Mouse (Mus musculus): ENCODE measurements around the gene Abhd4. TPM values are rescaled to one million over a fixed set of nuclear protein-coding genes. Genes with fewer than 3 reads are reported as not detected.

Gene Abhd4
- total and polyA plus RNA-seq, 2 experiments from 2014 or later, result 76.9 to 126 TPM

DNA sequence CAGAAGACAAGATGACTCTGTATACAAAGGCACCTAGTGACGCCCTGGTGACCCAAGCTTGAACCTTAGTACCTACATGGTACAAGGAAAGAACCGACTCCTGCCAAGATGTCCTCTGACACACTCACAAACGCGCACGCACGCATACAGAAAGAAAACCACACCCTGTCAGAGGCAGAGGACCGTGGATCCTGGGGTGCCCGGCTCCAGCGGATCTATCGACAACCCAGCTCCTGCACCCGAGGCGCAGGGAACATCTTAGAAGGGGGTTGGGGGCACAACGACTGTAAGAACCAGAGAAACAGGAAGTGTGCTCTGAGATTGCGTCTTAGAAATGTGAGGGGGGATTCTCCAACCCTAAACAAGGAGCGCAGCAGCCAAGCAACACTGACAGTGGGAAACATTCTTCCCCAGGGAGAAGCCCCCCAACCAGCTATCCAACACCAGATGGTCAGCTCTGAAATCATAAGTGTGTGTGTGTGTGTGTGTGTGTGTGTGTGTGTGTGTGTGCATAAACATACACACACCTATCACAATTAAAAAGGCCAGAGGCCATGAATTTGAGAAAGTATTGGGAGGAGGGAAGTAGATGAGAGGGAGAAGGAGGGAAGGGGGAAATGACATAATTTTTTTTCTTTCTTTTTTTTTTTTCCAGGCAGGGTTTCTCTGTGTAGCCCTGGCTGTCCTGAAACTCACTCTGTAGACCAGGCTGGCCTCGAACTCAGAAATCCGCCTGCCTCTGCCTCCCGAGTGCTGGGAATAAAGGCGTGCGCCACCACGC lies 22.6 kb upstream of the Abhd4 start:
- Histone ChIP-seq H3K36me3 (ENCODE audit: insufficient read depth, low read length) (0 out of 2 replicates have a peak, but pooled peaks cover 5% of the 10 kb centered on the region), H3K4me2 (ENCODE audit: low read depth, low read length) (no peak overlapping the region), H3K4me1 (ENCODE audit: insufficient read depth, low read length) (peaks cover 4% of the 10 kb centered on the region; the same call in 1 of the 2 replicates), H3K9me3 (ENCODE audit: low read length) (no peaks in the 10 kb centered on the region), H3K27me3 (ENCODE audit: insufficient read depth, low read length) (no peaks in the 10 kb centered on the region), H3K9ac (replicated peaks; ENCODE audit: low read length) (no peak overlapping the region), H3K4me3 (ENCODE audit: low read length) (no peak overlapping the region), H3K27ac (no peak overlapping the region)
- no peak for ATAC-seq
- TF ChIP-seq CTCF (IDR thresholded peaks at IDR 0.05; ENCODE audit: low read depth), result no peak
- DNase-seq (ENCODE audit: low spot score), result no peak
- 87% methylated on average over 21 of the region's 21 CpGs for WGBS

DNA sequence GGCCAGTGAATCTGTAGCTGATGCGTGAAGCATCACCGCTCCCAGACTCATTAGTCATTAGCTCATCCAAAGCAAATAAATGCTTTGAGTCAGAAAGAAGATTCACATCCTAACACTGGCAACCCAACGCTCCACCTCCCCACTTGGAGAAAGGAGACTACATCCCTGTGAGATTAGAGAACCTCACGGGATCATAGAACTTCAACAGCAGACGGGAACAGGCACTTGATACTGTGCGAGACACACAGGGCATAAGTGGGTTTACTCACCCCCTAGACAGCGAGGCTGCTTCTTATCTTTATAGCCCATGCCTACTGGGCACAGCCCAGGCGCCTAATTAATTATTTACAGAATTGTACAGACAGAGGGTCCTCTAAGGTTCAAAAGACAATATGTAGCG lies 21.8 kb upstream of the Abhd4 start:
- no peak for DNase-seq (ENCODE audit: low spot score)
- peaks cover 4% of the 10 kb centered on the region; the same call in 1 of the 2 replicates for H3K4me1 ChIP-seq (ENCODE audit: insufficient read depth, low read length)
- H3K27me3 ChIP-seq (ENCODE audit: insufficient read depth, low read length), result no peaks in the 10 kb centered on the region
- TF ChIP-seq CTCF (IDR thresholded peaks at IDR 0.05; ENCODE audit: low read depth), result no peak
- H3K27ac ChIP-seq, result no peak overlapping the region
- 0 out of 2 replicates have a peak, but pooled peaks cover 5% of the 10 kb centered on the region for H3K36me3 ChIP-seq (ENCODE audit: insufficient read depth, low read length)
- WGBS, result 52% methylated on average over 9 of the region's 9 CpGs
- H3K4me3 ChIP-seq (ENCODE audit: low read length), result no peak overlapping the region
- no peak overlapping the region for H3K4me2 ChIP-seq (ENCODE audit: low read depth, low read length)
- no peaks in the 10 kb centered on the region for H3K9me3 ChIP-seq (ENCODE audit: low read length)
- ATAC-seq, result no peak
- H3K9ac ChIP-seq (replicated peaks; ENCODE audit: low read length), result no peak overlapping the region

DNA sequence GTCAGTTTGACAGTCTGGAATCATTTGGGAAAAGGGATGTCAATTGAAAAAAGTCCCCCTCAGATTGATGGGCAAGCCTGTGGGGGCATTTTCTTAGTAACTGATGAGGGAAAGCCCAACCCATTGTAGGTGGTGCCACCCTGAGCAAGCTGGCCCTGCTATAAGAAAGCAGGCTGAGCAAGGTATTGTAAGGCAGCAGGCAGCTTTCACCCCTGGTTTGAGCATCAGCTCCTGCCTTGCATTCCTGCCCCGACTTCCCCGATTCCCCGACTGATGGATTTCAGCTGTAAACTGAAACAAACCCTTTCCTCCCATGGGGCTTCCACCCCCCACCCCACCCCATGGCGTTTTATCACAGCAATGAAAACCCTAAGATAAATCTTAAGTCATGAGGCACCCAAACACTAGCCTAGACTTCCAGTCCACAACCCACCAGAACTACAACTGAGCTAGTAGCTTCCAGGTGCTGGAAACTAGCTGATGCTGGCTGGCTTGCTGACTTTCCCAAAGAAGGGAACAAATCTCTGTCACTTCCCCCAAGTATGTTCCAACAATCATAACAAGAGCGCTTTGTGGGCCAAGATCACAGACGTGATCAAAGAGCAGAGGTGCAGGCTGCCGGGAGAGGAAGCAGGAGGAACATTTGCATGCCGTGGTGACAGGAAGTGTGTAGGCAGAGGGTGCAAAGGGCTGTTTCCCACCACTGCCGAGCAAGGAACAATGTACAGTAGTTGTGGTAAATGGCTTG lies 21.0 kb upstream of the Abhd4 start:
- no peak for DNase-seq (ENCODE audit: low spot score)
- no peak for TF ChIP-seq CTCF (IDR thresholded peaks at IDR 0.05; ENCODE audit: low read depth)
- no peak overlapping the region for H3K9ac ChIP-seq (replicated peaks; ENCODE audit: low read length)

DNA sequence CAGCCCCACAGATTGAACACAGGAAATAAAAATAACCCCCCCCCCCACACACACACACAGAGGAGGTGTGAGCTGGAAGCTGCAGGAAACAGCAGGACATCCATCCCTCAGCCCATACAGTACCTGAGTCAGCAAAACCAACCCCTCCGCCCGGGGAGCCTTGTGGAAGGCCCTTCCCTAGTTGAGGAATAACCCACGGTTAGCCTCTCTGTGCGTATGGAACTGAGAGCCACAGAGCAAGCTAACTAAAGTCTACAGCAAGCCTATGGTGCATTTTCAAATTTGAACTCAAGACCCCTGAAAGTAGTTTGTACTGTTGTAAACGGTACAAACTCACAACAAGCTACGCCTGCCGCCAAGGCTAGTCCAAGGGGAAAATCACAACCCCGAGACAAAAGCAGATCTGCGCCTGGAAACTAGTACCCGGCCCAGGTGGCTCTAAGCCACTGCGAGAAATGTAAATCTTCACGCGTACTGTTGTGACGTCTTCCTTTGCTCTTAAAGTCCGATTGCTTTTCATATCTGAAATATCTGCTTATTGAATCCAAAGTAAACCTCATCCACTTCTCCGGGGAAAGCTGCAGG lies 20.3 kb upstream of the Abhd4 start:
- no peaks in the 10 kb centered on the region for H3K27me3 ChIP-seq (ENCODE audit: insufficient read depth, low read length)

More for the DNA sequence above, 21.0 kb upstream of the Abhd4 start:
- Histone ChIP-seq H3K4me1 (ENCODE audit: insufficient read depth, low read length) (peaks cover 4% of the 10 kb centered on the region; the same call in 1 of the 2 replicates), H3K4me2 (ENCODE audit: low read depth, low read length) (no peak overlapping the region), H3K4me3 (ENCODE audit: low read length) (no peak overlapping the region), H3K27ac (peak overlapping the region; percentile 37; the same call in 1 of the 2 replicates), H3K9me3 (ENCODE audit: low read length) (no peaks in the 10 kb centered on the region), H3K36me3 (ENCODE audit: insufficient read depth, low read length) (0 out of 2 replicates have a peak, but pooled peaks cover 5% of the 10 kb centered on the region), H3K27me3 (ENCODE audit: insufficient read depth, low read length) (no peaks in the 10 kb centered on the region)
- no peak for ATAC-seq
- WGBS, result 40% methylated on average over 9 of the region's 9 CpGs

DNA sequence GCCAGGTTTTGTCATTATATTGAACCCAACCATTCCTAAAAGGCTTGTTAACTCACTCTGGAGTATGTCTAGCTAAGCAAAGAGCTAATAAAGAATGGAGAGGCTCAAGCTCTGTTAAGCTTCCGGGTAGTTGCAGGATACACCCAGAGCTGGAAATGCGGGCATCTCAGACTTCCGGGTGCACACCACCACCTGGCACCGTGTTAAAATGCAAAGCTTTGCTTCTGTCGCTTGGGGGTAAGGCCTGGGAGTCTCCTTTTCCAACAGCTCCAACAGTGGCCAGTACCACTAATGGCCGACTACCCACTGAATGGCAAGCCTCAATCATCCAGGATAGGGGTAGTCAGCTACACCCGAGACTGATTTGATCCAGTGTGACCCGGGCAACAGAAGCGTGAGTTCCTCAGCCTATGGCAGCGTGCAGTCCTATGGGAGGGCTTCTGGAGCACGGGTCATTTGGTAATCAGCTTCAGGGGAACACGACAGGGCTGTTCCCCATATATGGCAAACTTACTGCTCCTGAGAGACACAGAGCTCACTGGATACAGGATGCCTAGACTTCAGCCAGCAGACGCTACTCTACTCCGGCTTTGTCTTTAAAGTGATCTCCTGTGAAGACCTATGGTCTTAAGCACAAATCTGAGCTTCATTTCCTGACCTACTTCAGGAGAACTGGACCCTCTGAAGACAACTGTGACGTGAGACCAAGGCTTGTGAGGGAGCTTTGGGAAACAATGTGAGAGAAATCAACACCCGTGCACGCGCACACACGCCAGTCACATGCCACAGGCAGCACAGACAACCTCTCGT lies 19.6 kb upstream of the Abhd4 start:
- Histone ChIP-seq H3K9me3 (ENCODE audit: low read length) (no peaks in the 10 kb centered on the region), H3K4me2 (ENCODE audit: low read depth, low read length) (no peak overlapping the region), H3K36me3 (ENCODE audit: insufficient read depth, low read length) (0 out of 2 replicates have a peak, but pooled peaks cover 5% of the 10 kb centered on the region), H3K9ac (replicated peaks; ENCODE audit: low read length) (no peak overlapping the region), H3K27me3 (ENCODE audit: insufficient read depth, low read length) (no peaks in the 10 kb centered on the region), H3K4me1 (ENCODE audit: insufficient read depth, low read length) (no peaks in the 10 kb centered on the region), H3K27ac (no peak overlapping the region), H3K4me3 (ENCODE audit: low read length) (no peak overlapping the region)
- no peak for ATAC-seq
- no peak for TF ChIP-seq CTCF (IDR thresholded peaks at IDR 0.05; ENCODE audit: low read depth)
- 70% methylated on average over 20 of the region's 20 CpGs for WGBS
- no peak for DNase-seq (ENCODE audit: low spot score)

More for the DNA sequence above, 20.3 kb upstream of the Abhd4 start:
- no peak for TF ChIP-seq CTCF (IDR thresholded peaks at IDR 0.05; ENCODE audit: low read depth)
- H3K4me1 ChIP-seq (ENCODE audit: insufficient read depth, low read length), result peaks cover 4% of the 10 kb centered on the region; the same call in 1 of the 2 replicates
- ATAC-seq (no peak), DNase-seq (ENCODE audit: low spot score) (no peak)
- H3K9ac ChIP-seq (replicated peaks; ENCODE audit: low read length), result no peak overlapping the region
- H3K4me3 ChIP-seq (ENCODE audit: low read length), result no peak overlapping the region
- H3K4me2 ChIP-seq (ENCODE audit: low read depth, low read length), result no peak overlapping the region
- no peaks in the 10 kb centered on the region for H3K9me3 ChIP-seq (ENCODE audit: low read length)
- WGBS, result 71% methylated on average over 16 of the region's 16 CpGs
- H3K36me3 ChIP-seq (ENCODE audit: insufficient read depth, low read length), result 0 out of 2 replicates have a peak, but pooled peaks cover 5% of the 10 kb centered on the region
- H3K27ac ChIP-seq, result no peak overlapping the region
